Mouse (Mus musculus) embryo, embryonic 10.5 days (tissue): Measurements from ENCODE around the gene Mvd.
A peak's percentile ranks its signal among the peaks of the same experiment; 100 is the strongest.

Experiments used
- DNase-seq: peaks from one replicate; pipeline ENCODE4 v3.0.0-alpha.2; 2015; ENCODE audit warnings: low spot score

The Mvd gene

DNA sequence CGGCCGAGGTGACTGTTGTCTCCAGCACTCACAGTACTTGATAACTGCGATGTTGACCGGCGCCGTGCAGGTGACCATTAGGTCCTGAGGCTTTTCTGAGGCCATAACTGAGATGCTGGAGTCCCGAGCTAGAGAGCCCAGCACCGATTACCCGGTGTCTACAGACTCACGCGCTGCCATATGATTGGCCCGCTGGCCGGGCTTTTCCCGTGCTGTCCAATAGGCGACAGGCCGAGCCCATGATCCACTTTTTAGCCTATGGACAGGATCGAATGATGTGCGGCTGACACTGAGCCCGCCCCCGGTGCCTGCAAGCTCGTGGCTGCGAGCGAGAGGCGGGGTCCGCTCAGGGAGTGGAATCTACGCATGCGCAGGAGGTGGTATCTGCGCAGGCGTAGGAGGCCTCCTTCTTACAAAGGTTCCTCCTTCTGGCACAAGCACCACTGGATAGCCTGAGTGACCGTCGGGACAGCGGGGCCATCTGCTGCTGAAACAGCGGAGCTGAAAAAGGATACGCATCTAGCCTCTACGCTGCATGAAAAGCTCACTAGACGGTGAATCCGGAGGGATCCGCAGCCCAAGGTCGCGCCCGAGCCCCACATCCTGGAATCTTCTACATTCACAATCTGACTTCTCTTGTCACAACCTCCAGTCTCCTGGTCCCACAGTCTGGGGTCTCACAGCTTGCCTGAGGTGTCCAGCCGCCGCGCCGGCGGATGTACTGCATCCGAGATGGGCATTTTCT lies at the start of gene Mvd:
TSS of gene Mvd (minus strand) at position 161 of the 745 bp plus-strand sequence.
- peak; percentile 99 for DNase-seq

DNA sequence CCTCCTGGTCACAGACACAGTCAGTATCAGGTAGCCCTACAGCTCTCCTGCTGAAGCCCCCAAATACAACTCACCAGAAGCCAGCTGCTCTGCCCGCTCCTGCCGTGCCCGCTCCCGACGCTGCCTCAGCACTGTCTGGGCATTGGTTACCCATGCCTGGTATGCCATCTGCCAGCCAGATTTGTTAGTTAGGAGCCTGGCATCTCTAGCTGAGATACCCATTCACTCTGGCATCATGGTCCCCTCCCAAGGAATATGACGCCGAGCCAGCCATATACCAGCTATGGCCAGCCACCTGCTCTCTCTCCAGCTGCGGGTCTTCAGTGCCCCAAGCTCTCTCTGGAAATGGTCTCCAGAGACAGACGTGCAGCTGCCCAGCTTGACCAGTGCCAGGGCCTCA lies 45.2 kb upstream of the Mvd start:
- DNase-seq: no peak

- no peak for DNase-seq
Measured at GRCm38 (mm10) chr8:122484831-122485230, 41.6 kb upstream of the Mvd start.

- DNase-seq: no peak
Measured at GRCm38 (mm10) chr8:122483877-122484276, 40.7 kb upstream of the Mvd start.

DNA sequence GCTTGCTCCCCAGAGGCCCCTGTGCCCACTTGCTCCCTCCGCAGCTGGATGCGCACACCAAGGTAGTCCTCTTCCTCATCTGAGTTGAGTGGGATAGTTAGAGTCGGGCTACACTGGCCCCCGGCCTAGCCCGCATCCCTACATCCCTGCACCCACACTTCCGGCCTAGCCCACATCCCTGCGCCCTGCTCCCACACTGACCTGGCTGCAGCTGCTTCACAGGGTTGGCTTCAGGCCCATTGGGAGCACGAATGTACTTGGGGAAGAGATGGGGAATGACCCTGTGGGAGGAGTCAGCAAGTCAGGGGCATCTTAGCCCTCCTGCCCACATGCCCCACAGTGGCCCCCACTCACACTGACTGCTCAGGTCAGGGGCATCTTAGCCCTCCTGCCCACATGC lies 39.2 kb upstream of the Mvd start:
- DNase-seq: no peak

DNA sequence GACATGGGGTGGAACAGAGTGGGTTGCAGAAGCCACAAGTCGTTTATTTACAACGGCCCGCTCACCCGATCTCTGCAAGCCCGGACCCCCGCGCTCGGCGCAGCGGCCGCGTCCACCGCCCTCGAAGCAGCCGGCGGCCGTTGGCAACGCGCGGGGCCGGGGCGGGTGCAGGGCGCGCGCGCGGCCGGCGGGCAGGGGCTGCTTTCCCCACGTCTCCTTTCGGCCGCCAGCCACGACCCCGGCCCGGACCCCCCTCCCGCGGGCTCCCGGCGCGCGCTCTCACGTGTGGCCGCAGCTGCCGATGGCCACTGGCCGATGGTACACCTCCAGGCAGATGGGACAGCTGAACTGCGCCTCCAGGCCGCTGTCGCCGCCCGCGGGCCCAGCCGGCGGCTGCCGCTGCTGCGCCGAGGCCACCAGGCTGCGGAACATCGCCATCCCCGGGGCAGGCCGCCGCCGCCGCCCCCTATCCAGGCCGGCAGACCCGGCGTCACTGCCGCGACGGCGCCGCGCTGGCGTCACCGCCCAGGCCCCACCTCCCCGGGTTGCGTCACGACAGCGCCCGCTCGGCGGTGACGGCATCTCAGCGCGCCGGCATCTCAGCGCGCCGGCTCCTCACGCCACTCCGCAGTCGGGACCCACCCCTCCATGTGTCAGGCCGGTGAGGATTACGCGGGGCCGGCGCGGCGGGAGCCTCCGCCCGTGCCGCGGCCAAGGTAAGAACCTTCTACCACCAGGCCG lies 32.5 kb upstream of the Mvd start, which contains the start of the genes Rnf166 and Ctu2:
TSS of gene Rnf166 (minus strand) at position 485 of the 741 bp plus-strand sequence.
TSS of gene Ctu2 (plus strand) at position 564 of the 741 bp plus-strand sequence.
- DNase-seq: peak; percentile 92

DNA sequence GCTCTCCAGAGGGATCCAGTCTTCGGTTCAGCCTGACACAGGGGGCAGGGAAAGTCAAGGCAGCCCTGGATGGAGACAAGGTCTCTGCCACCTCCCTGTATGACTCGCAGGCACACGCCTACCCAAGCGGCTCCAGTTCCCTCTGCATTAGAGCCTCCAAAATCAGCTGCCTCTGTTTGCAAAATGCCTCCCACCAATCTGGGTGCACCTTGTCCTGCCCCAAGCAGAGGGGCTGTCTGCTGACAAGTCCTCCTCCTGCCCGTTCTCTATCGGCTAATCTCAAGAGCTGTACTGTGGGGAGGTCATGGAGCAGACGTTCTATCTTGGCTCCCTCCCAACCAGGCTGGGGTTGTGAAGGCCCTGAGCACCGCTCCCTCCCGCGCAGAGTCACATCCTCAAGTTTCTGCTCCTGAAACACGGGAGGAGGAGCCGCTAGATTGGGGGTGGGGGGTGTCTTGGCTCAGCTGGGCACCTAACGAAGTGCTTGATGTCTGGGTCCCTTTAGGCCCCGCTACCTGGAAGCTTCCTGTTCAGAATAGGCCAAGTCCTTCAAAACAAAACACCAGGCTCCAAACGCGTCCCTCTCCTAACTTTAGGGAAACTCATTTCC lies 31.8 kb upstream of the Mvd start:
- DNase-seq: peak; percentile 17

GRCm38 (mm10) chr8:122473911-122474421 lies 30.7 kb upstream of the Mvd start:
- no peak for DNase-seq

DNA sequence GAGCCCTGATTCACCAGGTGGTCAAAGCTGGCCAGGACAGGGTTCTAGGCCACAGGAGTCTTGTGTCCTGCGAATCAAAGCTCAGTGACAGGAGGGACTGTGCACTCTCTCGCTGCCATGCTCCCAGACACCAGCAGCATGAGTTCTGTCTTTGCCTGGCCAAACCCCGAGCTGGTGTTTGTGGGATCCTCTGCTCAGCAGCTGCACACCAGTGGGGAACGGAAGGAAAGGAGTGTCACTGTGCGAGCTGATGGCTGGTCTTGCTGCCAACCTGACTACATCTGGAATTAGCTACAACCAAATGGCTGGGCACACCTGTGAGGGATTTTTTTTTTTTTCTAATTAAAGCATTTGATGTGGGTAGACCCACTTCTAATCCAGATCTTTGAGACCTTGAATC lies 27.5 kb upstream of the Mvd start:
- no peak for DNase-seq

DNA sequence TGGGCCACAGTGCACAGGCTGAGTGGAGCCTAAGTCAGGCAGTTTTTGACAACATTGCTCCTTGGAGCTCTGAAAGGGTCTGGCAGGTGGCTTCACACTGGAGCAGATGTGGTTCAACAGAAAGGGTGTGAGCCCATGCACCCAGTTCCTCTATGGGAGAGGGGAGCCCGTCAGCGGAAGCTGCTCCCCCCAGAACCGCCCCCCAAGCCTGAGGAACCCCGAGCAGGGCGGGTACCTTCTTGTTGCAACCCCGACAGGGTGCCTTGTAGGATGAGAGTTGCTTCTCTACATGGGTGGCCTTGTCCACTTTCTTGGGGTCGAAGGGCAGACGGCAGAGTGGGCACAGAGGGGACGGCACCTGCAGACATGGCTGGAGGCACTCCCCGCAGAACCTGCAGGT lies 26.7 kb upstream of the Mvd start:
- no peak for DNase-seq

GRCm38 (mm10) chr8:122469407-122469806 lies 26.2 kb upstream of the Mvd start:
- DNase-seq: no peak

GRCm38 (mm10) chr8:122467816-122468215 lies 24.6 kb upstream of the Mvd start:
- no peak for DNase-seq

GRCm38 (mm10) chr8:122464985-122465384 lies 21.8 kb upstream of the Mvd start:
- no peak for DNase-seq

- no peak for DNase-seq
Measured at GRCm38 (mm10) chr8:122463651-122464640, 20.7 kb upstream of the Mvd start.

GRCm38 (mm10) chr8:122462510-122462909 lies 19.3 kb upstream of the Mvd start:
- no peak for DNase-seq

DNA sequence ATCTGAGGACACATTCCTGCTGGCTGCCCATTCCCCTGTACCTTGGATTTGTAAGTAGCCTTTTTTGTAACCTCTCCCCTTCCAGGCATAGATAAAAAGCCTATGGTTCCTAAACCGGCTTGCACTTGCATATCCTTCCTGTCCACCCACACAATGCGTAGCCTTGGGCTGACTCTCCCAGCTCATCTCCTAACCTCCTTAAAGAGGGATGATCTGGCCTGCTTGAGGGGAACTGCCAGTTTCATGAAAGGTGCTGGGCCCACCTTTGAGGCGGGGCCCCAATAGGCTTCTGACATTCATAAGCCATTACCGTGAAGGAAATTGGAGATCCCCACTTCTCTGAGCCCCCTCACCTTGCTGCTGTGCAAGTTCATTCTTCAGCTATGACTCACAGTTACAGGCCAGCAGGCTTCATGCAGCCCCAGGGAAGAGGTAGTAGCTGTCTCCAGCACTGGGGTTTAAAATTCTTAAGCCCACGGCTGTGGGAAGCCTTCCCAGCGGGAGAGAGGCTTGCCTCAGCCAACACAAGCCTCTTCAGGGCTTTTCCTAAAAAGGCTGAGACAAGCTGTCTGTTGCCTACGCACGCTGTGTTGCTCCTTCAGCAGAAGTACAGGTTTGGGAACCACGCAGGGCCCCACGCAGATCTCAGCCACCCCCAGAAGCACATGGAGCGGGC lies 18.4 kb upstream of the Mvd start:
- no peak for DNase-seq

DNA sequence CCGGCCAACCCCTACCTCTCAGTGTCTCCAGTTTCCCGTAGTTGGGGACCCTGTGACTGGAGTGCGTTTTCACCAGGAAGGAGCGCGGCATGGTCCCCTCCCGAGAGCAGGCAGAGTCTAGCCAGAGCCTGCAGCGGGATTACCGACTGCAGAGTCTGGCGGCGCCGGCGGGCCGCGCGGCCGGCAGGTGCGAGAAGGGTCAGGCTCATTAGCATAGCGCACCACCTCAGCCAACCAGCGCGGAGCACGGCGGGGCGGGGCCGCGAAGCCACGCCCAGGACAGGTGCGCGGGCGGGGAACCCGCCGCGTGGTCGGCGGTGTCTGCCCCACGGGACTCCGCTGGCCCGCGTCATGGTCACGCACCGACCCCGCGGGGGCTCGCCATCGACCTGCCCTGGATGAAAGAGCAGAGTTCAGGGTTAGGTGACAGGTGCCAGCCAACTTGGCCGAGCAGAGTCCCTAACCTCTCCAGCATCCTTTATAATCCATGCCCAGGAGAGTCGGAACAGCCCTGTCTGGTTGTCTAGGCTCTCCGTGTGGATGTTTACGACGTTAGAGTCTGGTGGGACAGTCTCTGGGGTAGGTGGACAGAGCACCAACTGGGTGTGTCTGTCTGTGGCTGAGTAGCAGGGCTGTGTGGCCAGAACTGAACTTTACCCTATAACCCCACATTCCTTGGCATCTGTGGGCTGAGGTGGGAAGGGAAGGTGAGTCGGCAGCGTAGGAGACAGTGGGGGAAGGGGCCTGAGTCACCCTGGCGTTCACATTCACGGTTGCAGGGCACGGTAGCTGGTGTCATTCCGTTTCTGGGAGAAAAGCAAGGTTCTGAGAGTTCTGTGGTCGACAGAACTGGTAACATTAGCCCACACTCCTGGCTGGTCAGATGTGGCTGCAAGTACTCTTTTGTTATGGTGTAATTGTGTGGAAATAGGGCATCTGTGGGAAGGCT lies 17.6 kb upstream of the Mvd start, which contains the start of gene Snai3:
TSS of gene Snai3 (minus strand) at position 210 of the 949 bp plus-strand sequence.
- DNase-seq: peak; percentile 32

- DNase-seq: no peak
Measured at GRCm38 (mm10) chr8:122459990-122460389, 16.8 kb upstream of the Mvd start.

DNA sequence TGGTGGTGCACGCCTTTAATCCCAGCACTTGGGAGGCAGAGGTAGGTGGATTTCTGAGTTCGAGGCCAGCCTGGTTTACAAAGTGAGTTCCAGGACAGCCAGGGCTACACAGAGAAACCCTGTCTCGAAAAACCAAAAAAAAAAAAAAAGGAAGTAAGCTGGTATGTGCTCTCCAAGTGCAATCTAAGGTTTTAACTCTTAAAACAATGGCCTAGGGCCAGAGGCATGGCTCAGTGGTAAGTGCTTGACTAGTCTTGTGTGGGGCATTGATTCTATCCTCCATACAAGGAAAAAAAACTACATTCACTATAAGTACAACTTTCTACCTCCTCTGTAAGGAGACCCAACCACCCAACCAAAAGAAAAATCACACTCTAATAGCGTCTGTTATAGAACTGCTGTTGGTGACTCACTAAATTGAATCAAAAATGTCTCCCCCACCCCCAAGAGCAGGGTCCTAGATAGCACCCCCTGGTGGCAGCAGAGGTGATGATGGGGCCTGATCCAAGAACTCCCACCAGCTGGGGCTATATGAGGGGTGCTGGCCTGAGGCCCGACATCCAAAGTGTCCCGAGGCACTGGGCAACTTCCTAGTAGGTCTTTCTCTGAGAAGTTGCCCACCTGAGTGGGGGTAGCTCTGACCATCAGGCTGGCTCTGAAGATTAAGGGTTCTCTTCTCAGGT lies 16.1 kb upstream of the Mvd start:
- no peak for DNase-seq
